Mouse (Mus musculus): ENCODE measurements at regions not wholly inside any gene's neighbourhood (a gene's known extent, or its start where the extent isn't known, plus 50 kb on each side); places are given as distances from the start of the nearest gene placed in this dataset.

- no peak for DNase-seq (ENCODE audit: low spot score in 2 of 2)
Measured at GRCm38 (mm10) chr6:126481257-126481656, 54.0 kb downstream of the Kcna5 start.

- no peak for DNase-seq (ENCODE audit: low spot score in 2 of 2)
Measured at GRCm38 (mm10) chr6:126477506-126477905, 57.7 kb downstream of the Kcna5 start.

GRCm38 (mm10) chr6:126476758-126477157 is 58.5 kb downstream of the Kcna5 start:
- no peak for DNase-seq (ENCODE audit: low spot score in 2 of 2)

GRCm38 (mm10) chr6:126475555-126475954 is 59.7 kb downstream of the Kcna5 start:
- no peak for DNase-seq (ENCODE audit: low spot score in 2 of 2)

GRCm38 (mm10) chr6:126453751-126454150 is 81.5 kb downstream of the Kcna5 start:
- no peak for DNase-seq (ENCODE audit: low spot score in 2 of 2)

- DNase-seq (ENCODE audit: low spot score in 2 of 2) = no peak
Measured at GRCm38 (mm10) chr6:126445519-126445918, 89.7 kb downstream of the Kcna5 start.

GRCm38 (mm10) chr6:126440254-126440653 is 95.0 kb downstream of the Kcna5 start:
- peak in 1 of 2 experiments; percentile 13 for DNase-seq (ENCODE audit: low spot score in 2 of 2)

- DNase-seq (ENCODE audit: low spot score in 2 of 2) = peak in 1 of 2 experiments; percentile 25
Measured at GRCm38 (mm10) chr6:126437976-126438736, 97.1 kb downstream of the Kcna5 start.

- no peak for DNase-seq (ENCODE audit: low spot score in 2 of 2)
Measured at GRCm38 (mm10) chr6:126427208-126427607, 108.0 kb downstream of the Kcna5 start.

GRCm38 (mm10) chr6:126405736-126406135 is 129.5 kb downstream of the Kcna5 start:
- no peak for DNase-seq (ENCODE audit: low spot score in 2 of 2)

GRCm38 (mm10) chr6:126404331-126405070 is 130.7 kb downstream of the Kcna5 start:
- DNase-seq (ENCODE audit: low spot score in 2 of 2) = no peak

GRCm38 (mm10) chr6:126399595-126399994 is 135.6 kb downstream of the Kcna5 start:
- no peak for DNase-seq (ENCODE audit: low spot score in 2 of 2)

GRCm38 (mm10) chr6:126398641-126399040 is 136.6 kb downstream of the Kcna5 start:
- no peak for DNase-seq (ENCODE audit: low spot score in 2 of 2)

- DNase-seq (ENCODE audit: low spot score in 2 of 2) = no peak
Measured at GRCm38 (mm10) chr6:126395015-126395414, 140.2 kb downstream of the Kcna5 start.

- DNase-seq (ENCODE audit: low spot score in 2 of 2) = peak in 1 of 2 experiments; percentile 5
Measured at GRCm38 (mm10) chr6:126394111-126394809, 141.0 kb downstream of the Kcna5 start.

- peak in 1 of 2 experiments; percentile 34 for DNase-seq (ENCODE audit: low spot score in 2 of 2)
Measured at GRCm38 (mm10) chr6:126384210-126385012, 150.8 kb downstream of the Kcna5 start.

- peak in 1 of 2 experiments; percentile 28 for DNase-seq (ENCODE audit: low spot score in 2 of 2)
Measured at GRCm38 (mm10) chr6:126377216-126377615, 158.0 kb downstream of the Kcna5 start.

GRCm38 (mm10) chr6:126374970-126375620 is 160.1 kb downstream of the Kcna5 start:
- DNase-seq (ENCODE audit: low spot score in 2 of 2) = no peak

GRCm38 (mm10) chr6:126371971-126372370 is 163.2 kb downstream of the Kcna5 start:
- DNase-seq (ENCODE audit: low spot score in 2 of 2) = peak in 1 of 2 experiments; percentile 14

GRCm38 (mm10) chr6:126371489-126371888 is 163.7 kb downstream of the Kcna5 start:
- DNase-seq (ENCODE audit: low spot score in 2 of 2) = no peak

- DNase-seq (ENCODE audit: low spot score in 2 of 2) = no peak
Measured at GRCm38 (mm10) chr6:126365495-126365894, 169.7 kb downstream of the Kcna5 start.

Data from spleen, postnatal 4 days (tissue).